Mouse (Mus musculus) ovary, postnatal 14 days (tissue): ENCODE data around the gene Plekhm3.

Experiments
- DNase-seq: peaks from one replicate; pipeline ENCODE4 v3.0.0; 2022; ENCODE audit warnings: low spot score

Gene Plekhm3

DNA sequence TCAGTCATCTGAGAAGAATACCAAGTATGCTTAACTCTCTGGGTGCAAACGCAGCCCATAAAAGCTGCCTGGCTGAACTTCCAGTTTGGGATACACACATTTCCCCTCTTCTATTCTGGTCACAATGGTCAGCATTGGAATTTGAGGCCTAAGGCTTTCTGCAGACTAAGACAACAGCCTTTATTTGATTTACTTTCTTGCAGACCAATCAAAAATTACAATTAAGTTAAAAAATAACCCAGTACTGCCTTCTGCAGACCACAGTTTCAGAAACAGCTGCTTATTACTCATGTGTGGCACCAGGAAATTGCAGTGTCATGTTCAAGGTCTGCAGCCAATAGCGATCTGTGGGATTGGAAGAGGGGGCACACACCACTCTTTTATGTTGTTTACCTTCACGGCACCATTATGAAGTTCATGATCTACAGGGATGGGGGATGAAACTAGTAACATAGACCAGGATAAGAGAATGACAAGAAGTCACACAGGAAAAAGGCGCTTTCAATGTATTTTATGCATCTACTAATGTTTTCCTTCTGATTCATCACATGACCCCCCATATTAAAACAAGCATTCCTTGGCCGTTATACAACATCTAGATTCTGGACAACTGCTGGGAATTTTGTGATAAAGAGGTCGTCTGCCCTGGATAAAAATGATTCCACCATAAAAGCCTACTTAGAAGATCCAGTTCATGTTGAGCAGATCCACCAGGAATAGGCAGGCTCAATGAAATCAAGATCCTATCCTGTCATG is 130.1 kb downstream of the Plekhm3 start:
- DNase-seq, result no peak

DNA sequence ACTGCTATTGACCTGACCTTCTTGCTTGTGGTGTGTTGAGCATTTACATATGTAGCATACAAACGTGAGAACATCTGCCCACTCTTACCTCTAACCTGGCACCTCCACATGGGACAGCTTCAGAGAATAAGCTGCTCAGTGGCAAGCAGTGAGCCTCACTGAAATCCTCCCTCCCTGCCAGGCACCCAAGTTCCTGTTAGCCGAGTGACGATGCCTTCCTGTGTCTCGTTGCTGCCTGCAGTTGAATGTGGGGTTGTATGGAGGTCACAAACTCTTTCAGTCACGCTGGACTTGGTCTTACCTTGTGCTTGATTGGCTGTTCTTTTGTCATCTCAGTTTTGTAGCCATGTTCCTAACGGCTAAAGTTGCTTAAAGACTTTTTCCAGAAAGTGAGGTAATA is 133.1 kb downstream of the Plekhm3 start:
- no peak for DNase-seq

DNA sequence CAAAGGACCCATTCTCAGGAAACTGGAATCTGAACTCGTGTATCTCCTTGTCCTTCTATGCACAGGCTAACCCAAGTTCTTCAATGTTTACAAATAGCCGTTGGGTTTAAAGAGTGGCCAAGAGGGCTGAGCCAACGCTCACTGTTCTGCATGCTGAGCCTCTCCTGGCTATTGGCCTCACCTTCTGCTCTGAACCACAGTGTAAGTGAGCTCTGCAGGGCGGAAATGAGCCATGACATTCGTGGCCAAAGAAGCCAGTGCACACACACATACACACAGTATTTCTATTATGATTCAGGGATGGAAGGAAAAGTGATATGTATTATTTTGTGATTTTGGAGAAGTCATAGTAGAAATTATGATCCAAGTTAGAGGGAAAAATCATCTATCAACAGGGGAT is 138.9 kb downstream of the Plekhm3 start:
- DNase-seq, result no peak

DNA sequence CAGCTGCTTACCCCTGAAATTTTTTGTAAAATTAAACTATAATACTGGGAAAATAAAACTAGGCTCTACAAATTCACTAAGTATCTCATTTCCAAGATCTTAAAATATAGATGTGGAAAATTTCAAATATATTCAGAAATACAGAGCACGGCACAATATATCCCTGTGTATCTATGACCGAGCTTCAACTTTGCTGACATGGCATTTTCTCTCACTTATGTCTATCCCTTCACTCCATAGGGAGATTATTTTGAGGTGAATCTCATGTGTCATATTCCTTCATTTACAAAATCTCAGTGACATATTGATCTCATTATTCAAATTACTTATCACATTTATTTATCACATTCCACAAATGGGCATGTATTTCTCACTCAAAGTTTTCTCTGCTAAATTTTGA is 143.4 kb downstream of the Plekhm3 start:
- DNase-seq, result no peak

DNA sequence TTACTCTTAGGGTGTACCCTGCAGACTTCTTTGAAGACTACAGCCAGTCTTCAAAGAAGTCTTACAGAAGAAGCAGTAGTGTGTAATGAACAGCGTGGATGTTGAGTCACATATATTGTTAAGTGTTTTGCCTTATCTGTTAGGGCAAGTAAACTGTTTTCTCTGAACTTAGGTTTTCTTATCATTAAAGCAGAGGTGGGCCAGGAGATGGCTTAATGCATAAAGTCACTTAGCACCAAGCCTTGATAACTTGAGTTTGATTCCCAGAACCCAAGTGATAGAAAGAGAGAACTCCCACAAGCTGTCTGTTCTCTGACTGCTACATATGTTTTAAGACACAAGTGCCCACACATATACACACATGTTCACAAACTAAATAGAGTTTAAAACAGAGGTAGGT is 144.7 kb downstream of the Plekhm3 start:
- no peak for DNase-seq

DNA sequence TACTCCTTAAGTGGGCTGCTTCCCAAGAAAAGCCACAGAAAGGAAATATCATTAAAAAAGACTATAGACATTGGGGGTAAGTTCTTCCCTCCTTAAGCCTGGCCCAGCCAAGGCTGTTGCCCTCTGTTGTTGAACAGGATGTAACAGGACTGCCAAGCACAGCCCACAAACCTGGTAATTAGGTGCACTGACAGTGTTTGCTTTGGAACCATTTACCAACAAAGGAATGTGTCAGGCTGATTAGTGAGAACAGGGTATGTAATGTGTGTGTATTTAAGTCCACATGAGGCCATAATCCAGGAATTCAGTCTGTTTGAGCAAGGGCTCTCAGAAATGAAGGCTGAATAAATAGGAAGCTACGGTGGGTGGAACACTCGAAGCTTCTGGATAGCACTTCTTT is 147.5 kb downstream of the Plekhm3 start:
- no peak for DNase-seq

DNA sequence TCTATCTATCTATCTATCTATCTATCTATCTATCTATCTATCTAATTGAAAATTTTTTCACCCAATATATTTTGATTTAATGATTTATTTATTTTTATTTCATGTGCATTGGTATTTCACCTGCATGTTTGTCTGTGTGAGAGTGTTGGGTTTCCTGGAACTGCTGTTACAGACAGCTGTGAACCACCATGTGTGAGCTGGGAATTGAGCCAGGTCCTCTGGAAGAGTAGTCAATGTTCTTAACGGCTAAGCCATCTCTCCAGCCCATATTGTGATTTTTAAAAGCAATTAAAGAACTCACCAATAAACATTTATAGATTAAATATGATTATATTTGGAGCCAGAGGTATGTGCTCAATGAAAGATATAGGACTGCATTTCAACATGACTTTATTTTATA is 148.9 kb downstream of the Plekhm3 start:
- no peak for DNase-seq

DNA sequence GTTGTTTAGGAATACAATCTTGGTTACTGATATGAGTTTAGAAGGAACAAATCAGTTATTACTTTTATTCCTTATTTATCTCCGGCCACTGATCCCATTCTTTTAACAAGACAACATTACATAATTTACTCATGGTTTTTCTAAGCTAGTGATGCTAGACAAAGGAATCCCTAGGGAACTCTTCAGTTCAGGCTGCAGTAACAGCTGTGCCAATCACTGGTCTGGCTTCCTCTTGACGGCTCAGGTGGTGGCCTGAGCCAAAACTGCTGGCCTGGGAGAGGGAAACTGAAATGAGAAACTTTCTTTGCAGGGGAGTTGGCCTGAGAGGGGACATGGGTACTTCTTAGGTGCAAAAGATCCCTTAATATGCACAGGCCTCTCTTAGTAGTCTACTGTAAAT is 151.4 kb downstream of the Plekhm3 start:
- no peak for DNase-seq

DNA sequence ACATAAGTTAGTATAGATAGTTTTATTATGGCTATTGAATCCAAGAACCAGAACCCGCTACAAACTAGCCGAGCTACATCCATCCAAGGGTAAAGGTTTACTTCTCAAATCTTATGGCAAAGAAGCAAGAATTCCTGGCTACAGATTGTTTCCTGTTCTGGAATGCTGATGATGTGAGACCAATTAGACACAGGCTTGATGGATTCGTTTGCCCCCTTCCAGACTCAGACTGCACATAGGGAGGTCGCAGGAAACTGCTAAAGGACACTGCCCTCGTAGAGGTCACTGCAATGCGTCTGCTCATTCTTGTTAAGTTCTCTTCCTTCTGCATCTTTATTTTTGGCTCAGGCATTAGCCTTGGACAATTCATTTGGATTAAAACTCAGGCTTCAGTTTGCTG is 154.0 kb downstream of the Plekhm3 start:
- no peak for DNase-seq

DNA sequence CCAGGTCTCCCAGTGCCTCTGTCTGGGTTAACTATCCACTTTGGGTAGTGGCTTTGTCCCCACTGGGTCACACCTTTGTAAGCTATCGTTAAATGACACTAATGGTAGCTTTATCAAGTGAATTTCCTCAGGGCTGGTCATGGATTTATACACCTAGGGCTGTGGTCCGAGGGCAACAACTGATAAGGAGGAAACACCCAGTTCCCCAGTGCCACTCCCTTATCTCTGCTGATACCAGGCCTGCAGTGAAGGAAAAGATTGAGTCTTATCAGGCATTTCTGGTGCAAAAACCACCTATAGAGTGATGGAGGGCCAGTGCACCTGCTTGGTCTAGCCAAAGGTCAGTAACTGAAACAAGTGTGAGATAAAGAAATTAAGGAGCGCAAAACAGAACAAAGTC is 159.0 kb downstream of the Plekhm3 start:
- DNase-seq, result no peak

DNA sequence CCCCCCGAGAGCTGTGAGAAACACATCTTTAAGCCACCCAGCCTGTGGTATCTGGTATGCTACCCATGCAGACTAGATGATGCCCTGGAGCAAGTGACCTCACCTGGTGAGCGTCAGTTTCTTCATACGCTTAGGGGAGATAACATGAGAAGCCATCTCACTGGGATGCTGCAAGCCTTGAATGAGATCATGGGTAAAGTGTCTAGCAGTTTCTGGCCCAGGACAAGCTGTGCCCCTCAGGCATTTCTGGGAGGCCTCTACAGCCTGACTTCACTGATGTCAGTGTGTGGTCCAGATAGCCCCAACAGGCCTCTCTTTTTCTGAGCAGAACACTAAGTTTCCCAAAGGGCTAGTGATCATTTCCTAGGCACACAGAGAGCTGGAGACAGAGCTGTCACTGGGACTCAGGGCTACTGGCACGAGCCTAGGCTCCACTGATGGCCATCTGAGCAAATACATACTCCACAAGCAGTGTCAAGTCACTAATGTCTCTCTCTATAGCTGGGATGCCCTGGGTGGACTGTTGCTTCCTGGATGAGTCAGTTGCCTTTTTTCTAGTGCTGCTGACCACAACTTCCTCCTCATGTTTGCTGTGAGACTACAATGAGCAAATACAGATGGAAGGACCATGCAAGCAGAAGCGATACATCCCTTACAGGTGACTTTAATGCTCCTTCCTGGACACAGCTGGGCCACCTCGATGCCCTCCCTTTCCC is 159.6 kb downstream of the Plekhm3 start:
- no peak for DNase-seq

DNA sequence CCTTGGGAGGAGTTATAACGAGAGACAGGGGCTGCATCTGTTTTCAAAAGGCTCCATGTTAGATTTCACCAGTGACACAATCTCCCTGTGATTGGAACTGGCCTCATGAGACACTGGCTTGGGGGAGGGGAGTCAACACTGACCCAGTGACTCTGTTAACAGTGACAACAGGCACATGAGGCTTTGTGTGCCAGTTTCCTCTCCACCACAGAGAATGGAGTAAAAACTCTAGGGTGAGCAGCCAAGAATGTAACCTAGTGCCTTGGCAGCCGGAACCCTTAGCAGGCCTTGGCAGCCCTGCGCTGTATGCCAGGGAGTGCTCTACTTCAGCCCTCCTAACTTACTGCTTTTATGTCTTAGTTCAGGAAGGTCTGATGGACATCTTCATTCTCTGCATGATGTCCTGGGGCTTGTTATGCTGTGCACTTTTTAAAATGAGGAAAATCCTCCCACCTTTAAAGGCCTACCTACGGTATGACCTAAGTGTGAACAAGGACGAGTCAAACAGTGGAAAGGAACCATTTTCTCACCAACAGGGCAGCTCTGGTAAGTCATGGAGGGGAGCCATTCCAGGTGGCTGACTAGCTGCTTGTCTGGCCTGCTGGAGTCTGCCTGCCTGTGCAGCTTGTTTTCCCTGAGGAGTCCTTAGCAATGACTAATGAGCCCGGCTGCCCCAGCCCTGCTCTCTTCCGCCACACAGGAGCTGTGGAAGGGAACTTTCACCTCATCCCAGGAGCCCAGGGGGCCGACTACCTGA is 161.2 kb downstream of the Plekhm3 start:
- no peak for DNase-seq

DNA sequence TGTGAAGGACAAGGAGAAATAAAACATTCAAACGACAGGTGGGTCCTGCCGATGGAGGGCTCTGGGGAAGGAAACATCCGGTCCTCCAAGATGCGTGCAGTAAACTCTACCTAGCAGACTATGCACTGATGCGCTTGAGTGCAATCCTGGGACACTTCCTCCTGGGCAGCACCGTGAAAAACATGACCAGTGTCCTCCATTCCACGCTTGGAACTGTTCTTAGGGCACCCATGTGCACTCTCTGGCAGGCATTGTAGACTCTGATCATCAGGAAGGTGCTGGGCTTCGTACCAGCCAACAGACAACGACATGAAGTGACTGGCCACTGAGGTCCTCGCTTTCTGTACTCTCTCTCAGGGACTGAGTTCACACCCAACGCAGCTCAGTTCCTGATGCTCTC is 162.5 kb downstream of the Plekhm3 start:
- no peak for DNase-seq

DNA sequence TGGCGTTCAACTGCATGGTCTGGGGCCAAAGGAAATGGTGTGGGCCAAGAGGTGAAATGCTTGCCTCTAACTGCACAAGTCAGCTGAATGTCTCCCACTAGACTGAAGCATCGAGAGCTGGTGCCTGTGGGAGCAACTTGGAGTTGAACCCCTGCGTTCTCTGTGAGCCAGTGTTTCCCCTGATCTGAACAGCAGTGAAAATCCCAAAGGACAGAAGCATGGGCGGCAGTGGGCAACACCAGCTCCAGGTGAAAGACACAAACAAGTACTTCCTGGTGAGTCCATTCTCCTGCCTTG is 163.4 kb downstream of the Plekhm3 start:
- DNase-seq, result no peak

DNA sequence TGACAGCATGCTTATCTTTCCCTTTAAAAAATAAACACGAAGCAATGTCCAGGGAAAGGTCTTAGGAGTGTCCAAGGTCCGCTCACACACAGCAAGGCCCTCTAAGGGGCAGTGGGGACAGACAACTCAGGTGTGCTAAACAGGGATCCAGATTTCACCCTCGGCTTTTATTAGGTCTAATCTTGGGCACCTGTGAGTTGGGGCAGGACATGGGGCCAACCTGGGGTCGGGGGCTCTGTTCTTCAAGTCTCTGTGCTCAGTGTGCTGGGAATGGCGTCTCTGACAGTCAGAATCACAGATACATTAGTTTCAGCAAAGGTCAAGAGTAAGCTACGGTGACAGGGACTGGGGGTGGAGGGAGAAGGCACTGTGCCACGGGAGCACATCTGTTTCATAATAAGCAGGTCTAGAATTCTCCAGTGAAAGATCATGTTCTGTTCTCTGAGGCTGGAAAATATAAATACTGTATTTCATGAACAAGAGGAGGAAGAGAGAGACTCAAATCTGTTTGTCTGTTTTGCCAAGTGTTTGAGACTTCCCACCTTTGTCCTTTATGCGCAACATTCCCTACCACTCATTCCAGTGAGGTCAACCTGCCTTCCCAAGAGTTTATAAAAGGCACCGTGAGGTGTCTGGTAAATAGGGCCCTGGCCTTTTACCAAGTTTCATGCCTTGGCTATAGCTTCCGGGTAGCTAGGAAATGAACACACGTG is 163.9 kb downstream of the Plekhm3 start:
- no peak for DNase-seq

DNA sequence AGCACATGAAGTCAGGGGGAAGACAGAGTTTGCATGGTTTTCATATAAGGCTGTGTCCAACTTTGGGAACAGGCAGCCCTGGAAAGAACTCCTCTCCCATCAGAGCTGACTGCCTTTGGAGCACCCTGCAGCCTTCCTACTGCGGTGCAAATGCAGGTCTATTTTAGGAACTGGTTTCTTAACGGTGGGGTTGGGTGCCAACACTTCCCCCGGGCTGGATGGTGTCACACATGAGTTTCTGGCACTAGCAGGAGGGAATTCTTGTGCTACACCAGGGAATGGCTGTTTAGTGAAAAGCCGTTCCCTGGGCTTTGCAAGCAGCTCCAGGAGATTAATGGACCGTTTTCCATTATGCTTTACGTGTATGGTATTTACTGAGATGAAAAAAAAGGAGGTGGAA is 164.8 kb downstream of the Plekhm3 start:
- DNase-seq, result no peak

DNA sequence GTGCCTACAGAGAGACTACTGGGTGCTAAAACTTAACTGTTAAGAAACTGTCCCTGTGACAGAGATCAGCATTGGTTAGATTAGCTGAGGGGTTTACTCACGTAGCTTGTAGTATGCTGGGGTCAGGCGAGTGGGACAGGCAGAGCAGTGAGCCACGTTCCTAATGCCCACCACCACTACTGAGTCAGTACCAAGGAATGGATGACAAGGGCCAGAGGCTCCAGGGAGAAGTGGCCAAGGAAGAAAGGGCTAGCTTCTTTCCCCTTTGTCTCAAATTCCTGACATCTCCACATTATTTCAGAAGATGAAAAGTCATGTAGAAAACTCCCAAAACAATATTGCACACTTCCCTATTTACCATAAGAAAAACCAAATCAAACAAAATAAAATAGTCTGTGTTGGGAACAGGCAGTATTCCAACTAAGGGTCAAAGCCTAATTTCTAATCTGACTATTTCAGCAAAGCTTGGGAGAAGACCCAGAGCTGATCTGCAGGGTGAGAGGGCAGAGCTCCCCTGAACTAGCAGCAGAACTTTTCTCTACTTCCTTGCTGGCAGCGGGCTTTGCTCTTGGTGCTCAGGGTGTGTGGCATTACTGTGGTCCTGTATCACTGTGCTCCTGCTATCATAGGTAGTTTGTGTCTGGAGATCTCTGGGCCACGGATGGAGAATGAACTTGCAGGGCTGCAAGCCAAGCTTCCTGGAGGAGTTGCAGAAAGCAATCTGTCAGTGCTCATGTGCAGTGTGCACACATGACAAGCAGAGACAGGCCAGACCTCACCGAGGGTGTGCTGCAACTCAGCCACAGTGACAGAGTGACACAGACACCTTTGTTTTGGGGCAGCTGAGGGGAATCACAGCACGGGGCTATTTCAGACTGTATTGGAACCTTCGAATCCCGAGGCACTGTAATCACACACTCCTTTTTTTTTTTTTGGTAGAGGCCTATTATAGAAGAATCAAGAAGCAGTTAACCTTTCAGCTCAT is 165.5 kb downstream of the Plekhm3 start:
- no peak for DNase-seq

DNA sequence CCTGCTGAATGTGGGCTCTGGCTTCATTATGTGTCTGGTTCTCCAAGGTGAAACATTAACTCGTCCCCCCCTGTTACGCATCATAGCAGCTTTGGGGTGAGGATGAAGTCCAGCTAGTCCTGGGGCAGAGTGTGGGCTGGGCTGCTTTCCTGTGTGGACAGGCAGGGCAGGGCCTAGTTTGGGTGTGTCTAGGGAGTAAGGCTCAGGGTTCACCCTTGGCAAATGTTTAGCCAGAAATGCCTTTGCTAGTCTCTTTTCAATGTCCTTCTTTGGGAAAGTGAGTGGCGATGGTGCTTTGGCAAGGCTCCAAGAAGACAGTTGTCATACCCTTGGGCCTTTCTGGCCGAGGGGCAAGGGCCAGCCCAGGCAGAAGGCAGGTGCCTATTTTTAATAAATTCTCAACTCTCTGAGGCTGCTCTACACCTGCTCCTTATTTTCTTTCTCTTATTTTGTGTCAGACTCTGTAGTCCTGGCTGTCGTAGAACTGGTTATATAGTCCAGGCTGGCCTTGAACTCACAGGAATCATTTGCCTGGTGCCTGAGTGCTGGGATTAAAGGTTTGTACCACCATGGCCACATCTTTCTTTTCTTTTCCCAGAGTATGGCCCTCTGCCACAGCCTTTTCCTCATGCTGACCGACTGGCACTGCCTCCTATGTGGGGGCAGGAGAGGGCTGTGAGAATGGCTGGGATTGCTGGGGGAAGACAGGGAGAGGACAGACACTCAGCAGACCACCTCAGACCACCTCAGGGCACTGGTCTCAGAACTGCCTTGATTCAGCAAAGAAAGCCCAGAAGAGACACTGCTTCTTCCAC is 168.7 kb downstream of the Plekhm3 start:
- DNase-seq, result no peak

DNA sequence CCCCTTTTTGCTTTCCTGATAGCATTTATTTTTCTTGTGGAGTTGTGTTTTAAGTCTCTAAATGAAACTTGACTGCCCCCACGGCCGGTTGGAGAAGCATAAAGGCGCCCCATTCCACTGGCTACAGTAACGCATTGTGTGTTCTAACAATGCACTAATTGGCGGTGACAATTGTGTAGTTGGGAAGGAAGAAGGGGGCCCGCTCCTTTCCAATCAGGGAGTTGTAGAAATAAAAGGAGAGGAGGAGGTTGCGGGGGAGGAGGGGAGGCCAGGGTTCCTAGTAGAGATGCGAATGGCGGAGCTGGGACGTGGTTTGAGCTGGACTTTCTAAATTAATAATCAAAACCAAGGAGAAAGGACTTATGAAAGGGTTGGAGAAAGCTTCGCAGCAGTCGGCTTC is 176.8 kb downstream of the Plekhm3 start:
- DNase-seq, result no peak

DNA sequence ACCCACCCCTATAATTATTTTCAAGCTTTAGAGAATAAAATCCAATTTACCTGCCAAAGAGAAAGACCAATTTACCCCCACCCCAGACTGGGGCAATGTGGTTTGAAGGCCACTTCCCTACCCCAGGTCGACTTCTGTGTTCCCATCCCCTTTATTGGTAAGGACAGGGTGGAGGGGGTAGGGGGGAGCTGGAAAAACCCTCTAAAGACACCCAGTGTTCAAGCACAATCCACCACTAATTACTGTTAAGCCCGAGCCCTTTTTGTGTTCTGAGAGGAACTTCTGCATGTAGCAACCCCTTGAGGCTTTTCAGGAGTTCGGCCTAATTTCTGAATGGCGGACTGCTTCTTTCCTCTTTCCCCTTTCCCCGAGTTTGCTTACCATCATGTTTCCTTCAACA is 177.2 kb downstream of the Plekhm3 start:
- DNase-seq, result no peak

DNA sequence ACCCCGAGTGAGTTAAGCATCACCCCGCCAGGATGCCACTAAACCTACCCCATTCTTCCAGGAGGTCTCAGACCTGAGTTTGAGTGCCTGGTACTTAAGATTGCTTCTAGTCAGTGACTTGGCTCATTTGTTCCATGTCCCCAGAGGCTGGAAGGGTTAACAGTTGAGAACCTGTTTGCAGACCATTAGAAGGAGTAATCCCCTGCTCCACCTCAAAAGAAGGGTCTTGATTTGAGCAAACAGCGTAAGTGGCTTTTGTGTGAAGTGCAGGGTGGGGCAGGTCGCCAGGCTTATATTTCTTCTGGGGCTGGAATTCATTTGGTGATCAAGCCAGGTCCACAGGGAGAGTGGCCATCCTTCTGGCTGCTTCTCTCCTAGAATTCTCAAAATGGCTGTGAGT is 183.3 kb downstream of the Plekhm3 start:
- no peak for DNase-seq
